Mouse (Mus musculus) megakaryocyte, embryonic 14.5 days (primary cell): Measurements from ENCODE around the gene Tnfsf10.

ENCODE experiments used
- FLI1 ChIP-seq: IDR thresholded peaks from 2 replicates; pipeline ENCODE4 v1.6.1; 2012; ENCODE audit warnings: low read length, inconsistent platforms, mixed read lengths
- GATA1 ChIP-seq: IDR thresholded peaks from 3 replicates; pipeline ENCODE4 v1.6.1; 2012; ENCODE audit warnings: mixed read lengths, low read length, inconsistent platforms, borderline replicate concordance

- TF ChIP-seq GATA1: no peak
- no peak for TF ChIP-seq FLI1
Observed at GRCm38 (mm10) chr3:27320613-27321495, 4.0 kb downstream of the Tnfsf10 start.
